Mouse (Mus musculus) liver, embryonic 14.5 days (tissue): Measurements from ENCODE around the gene Acvr2b.
A peak's percentile ranks its signal among the peaks of the same experiment; 100 is the strongest.

Source experiments
- CTCF ChIP-seq: IDR thresholded peaks from 2 replicates; pipeline ENCODE4 v1.5.1; 2016; ENCODE audit warnings: antibody characterized with exemption, low read depth, control low read depth
- EP300 ChIP-seq: IDR thresholded peaks from 2 replicates; pipeline ENCODE4 v1.6.1; 2016; ENCODE audit warnings: antibody characterized with exemption, low read depth

DNA sequence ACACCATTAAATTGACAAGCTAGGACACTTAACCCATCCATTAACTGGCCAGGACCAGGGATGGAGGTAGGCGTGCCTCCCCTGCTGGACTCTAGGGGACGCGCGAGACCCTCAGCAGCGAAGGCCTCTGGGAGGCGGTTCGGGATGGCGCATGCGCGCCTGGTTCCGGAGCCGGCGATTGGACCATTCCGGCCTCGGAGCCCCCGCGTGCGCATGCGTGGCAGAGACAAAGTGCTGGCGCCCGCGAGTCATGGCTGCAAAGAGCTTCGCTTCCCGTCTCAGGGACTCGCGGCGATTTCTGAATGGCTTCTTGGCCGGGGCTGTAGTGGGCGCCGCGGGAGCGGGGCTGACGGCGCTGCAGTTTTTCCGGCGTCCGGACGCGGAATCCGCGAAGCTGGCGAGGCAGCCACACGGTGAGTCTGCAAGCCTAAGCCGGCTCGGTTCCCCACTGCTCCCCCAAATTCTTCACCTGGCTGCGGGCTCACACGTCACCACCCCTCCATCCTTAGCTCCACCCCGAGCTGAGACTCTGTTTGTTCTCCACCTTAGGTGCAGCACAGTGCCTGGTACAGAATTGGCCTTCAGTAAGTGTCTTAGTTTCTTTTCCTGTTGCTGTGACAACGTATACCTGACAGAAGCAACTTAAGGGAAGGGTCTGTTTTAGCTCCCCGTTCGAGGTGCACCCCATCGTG lies 43.0 kb downstream of the Acvr2b start, which contains the start of gene Exog:
- peak; percentile 87 for TF ChIP-seq CTCF
- no peak for TF ChIP-seq EP300
